Mouse (Mus musculus) embryonic fibroblast, embryonic 13.5 days (primary cell): Measurements from ENCODE around the gene Abcc10.

ENCODE experiments used
- CTCF ChIP-seq: IDR thresholded peaks from 2 replicates; pipeline ENCODE4 v1.5.1; 2011; ENCODE audit warnings: mild to moderate bottlenecking, control low read depth, low read length, moderate library complexity, borderline replicate concordance; ENCODE audit not compliant: insufficient read depth
- POLR2A ChIP-seq: IDR thresholded peaks from 2 replicates; pipeline ENCODE4 v1.6.1; 2011; ENCODE audit warnings: low read depth, mild to moderate bottlenecking, control low read depth, low read length, moderate library complexity

DNA sequence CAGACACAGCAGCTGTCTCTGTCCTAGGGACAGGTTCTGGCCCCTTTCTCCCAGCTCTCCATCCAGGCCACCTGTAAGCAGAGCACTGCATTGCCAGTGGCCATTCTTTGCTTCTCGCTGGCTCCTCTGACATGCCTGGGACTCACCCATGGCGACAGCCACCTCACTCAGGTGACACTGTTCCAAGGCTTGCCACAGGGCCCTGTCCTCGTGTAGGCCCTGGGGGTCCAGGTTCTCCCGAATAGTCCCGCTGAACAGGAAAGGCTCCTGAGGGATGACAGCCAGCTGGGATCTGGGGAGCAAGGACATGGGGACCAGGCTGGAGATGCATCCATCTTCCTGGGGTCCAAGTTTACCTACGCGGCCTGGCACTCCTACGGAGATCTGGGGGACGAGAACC lies 24.0 kb downstream of the Abcc10 start:
- no peak for TF ChIP-seq CTCF
- TF ChIP-seq POLR2A = no peak
